Mouse (Mus musculus) left cerebral cortex, adult 2 months (tissue): ENCODE measurements at regions not wholly inside any gene's neighbourhood (a gene's known extent, or its start where the extent isn't known, plus 50 kb on each side); places are given as distances from the start of the nearest gene placed in this dataset.
"Not testable (repeated sequence)": the region's sequence is repeated elsewhere in the genome, so short reads cannot be mapped to it uniquely, and the experiment has no call there.

Experiments
- DNase-seq, 2 experiments: peaks; one replicate each; pipeline ENCODE4 v3.0.0; 2021 to 2022; ENCODE audit warnings: low spot score in 2 of 2, mixed read lengths in 1 of 2; ENCODE audit errors: extremely low spot score in 1 of 2
- H3K27ac ChIP-seq: fragments of 200-600 bp; 2 replicates; pipeline ENCODE4 v1.8.1; 2022
- H3K4me3 ChIP-seq: fragments of 200-600 bp; 2 replicates; pipeline ENCODE4 v1.8.1; 2022
- CTCF ChIP-seq: fragments of 200-600 bp; IDR thresholded peaks from 2 replicates; pipeline ENCODE4 v1.8.1; 2022; ENCODE audit warnings: antibody characterized with exemption, mild to moderate bottlenecking, moderate library complexity
- intact Hi-C: fragments of 180-260 bp; cut with DNase I; formaldehyde crosslinking; loops from one replicate; pipeline ENCODE4 v1.15.1; 2025

DNA sequence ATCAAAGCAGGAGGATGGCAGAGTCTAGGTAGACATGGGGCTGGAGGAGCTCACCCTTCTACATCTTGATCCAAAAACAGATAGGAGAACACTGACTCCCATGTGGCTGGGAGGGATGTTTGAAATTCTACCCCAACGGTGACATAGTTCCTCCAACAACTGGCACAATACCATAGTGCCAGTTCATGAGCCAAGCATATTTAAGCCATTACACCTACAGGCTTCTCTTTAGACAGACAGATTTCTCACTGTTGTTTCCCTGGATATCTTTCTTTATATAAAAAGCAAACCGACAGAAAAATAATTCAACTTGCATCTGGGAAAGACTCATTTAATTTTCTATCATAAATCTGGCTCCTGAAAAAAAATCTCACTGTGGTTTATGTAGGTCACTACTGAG, 380.4 kb upstream of the Nectin3 start:
- no peak overlapping the region for H3K4me3 ChIP-seq
- intact Hi-C loops: loop anchor here (10.0 kb wide), 1 partner anchor 384 kb away; the partner anchor contains the start of gene Nectin3
- DNase-seq: no peak
- TF ChIP-seq CTCF: no peak
- no peak overlapping the region for H3K27ac ChIP-seq

DNA sequence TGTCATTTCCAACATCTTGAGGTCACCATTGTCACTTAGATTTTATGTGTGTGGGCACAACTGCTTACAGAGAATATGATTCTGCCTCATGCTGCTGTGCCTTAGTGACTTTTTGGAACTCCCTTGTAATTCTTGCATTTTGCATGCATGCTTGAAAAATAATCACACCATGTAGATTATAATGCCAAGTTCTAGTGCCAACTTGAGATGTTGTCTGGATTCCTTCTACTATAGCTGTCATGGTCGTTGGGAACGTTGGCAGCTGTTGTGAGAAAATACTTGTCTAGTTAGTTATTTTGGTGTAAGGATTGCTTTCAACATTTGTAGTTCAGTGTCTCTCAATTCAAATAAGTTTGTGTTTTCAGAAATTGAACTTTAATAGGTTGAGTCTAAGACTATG, 365.6 kb upstream of the Nectin3 start:
- DNase-seq: no peak
- TF ChIP-seq CTCF: no peak
- H3K4me3 ChIP-seq: no peak overlapping the region
- H3K27ac ChIP-seq: no peak overlapping the region
- intact Hi-C loops: no loop called here

DNA sequence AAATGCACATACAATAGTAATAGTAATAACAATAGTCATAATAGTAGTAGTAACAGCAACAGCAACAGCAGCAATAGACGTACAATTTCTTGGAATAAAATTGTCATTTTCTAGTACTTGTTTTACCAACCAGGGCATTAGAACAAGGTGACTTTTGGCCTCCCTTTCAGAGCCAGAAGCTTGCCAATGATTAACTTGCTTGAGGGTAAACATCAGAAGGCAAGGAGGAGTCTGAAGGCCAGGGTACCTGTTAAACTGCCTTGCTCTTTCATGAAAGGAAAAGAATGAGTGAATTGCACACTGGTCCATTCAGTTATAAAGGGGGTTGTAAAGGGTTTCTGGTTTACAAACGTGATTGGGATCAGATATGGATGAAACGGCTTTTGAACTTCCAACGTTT, 351.2 kb upstream of the Nectin3 start:
- Histone ChIP-seq H3K4me3 (no peak overlapping the region), H3K27ac (no peak overlapping the region)
- intact Hi-C loops: no loop called here
- no peak for DNase-seq
- TF ChIP-seq CTCF: no peak

DNA sequence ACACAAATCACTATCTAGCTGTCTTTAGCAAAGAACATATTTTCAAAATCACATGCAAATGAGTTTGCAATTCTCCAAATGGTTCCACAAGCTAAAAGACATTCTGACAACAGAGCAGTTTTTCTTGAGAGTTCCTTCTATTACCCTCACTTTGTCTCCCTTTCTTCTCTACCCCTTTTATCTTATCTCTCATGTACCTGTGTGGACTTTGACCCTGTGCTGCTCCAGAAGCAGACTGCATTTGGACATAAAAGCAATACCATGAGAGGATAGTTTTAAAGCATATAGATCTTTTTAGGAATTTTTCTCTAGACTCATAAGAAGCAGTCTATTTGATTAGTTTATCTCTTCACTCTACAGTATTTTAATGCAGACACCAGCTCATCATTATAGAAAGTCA, 350.4 kb upstream of the Nectin3 start:
- intact Hi-C loops: no loop called here
- Histone ChIP-seq H3K4me3 (no peak overlapping the region), H3K27ac (no peak overlapping the region)
- TF ChIP-seq CTCF: no peak
- no peak for DNase-seq

DNA sequence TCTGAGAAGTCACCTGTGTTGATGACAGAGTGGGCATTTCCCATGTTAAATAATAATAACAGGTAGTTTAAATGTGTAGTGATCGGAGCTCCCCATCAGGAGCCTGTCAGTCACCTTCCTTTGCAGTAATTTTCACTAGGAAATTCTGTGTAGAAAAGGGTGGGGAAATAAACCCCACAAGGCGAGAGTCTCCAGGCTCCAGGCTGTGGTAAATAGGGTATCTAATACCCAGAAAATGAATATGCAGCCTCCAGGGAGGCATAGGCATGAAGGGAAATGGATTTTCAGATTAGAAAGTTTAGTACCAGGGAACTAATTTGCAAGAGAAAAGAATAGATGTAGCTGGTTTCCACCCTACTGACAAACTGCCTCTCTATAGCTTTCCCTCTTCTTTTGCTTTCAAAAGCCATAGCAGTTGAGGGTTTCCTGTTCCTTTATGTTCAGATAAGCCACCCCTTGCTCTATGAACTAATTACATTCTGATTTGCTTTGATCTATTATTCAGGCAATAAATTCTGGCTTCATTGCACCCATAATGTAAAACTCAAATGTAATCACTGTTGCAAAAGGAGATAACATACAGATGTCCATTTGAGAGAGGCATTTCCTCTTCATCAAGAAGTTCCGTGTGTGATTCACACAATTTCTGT, 349.5 kb upstream of the Nectin3 start:
- H3K4me3 ChIP-seq: no peak overlapping the region
- H3K27ac ChIP-seq: no peak overlapping the region
- no peak for TF ChIP-seq CTCF
- DNase-seq: no peak
- intact Hi-C loops: no loop called here

DNA sequence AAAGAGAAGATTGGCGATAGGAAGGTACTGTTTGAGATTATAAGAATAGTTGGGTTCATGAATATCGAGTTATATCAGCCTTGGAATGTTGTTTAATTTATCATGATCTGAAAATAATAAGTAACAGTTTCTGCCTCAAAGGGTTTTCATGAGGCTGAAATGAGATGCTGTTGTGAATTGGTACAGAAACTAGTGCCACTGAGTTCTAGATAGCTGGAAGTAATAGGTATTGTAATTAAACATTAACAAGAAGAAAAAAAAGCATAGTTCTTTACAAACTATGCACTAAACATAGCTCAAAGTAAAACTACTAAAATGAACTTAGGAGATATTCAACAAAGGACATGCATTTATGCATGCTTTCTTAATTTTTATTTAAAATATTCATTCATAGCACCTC, 342.9 kb upstream of the Nectin3 start:
- H3K4me3 ChIP-seq: no peak overlapping the region
- no peak overlapping the region for H3K27ac ChIP-seq
- intact Hi-C loops: no loop called here
- no peak for DNase-seq
- TF ChIP-seq CTCF: no peak

DNA sequence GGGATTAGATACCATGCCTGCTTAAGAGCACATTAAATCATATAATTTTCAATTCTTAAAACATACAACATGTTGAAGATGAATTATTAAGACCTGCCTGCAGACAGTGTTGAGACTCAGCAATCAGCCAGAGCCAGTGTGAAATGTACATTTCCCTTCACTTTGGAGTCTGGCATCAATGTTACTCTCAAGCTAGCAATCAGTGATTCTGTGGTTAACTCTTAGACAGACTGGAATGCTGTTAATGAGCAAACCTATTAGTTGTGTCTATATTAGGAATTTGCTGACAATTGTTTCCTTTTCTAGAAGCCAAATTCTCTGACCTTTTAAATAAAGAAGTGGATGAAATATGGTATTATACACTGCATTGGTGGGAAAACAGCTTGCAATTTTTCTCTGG, 342.4 kb upstream of the Nectin3 start:
- H3K27ac ChIP-seq: no peak overlapping the region
- H3K4me3 ChIP-seq: no peak overlapping the region
- intact Hi-C loops: no loop called here
- no peak for DNase-seq
- no peak for TF ChIP-seq CTCF

DNA sequence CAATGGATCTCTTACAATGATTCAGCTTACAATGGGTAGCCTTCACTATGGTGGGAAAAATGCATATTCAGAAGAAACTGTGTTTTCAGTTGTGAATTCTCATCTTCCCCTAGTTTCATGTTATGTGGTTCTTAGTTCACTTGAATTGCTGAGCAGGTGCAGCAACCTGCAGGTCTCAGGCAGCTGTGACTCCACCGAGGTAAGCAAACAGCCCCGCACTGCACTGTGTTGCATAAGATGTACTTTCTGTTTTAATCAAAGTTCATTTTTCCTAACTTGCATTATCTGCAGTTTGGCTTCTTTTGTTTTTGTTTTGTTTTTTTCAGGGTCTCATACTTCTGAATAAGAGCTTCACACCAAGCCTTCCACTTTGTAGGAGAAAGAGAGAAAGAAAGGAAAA, 326.8 kb upstream of the Nectin3 start:
- H3K4me3 ChIP-seq: no peak overlapping the region
- intact Hi-C loops: no loop called here
- no peak for DNase-seq

DNA sequence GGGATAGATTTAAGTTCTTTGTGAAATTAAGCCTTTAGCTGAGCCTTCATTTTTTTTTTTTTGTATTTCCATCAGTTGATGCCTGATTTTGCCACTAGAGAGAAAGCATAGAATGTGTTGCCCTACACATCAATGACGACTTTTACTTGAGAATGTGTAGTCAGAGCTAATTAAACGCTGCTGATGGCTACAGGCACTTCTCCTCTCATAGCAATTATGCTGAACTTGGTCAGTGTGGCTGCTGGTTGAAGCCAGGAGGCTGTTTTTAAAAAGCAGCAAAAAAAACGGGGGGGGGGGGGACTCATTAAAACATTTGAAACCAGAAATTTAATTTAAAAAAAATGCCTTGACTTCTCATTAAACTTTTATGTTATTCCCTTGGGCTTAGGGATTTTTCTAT, 324.4 kb upstream of the Nectin3 start:
- no peak for DNase-seq
- intact Hi-C loops: no loop called here
- Histone ChIP-seq H3K4me3 (no peak overlapping the region), H3K27ac (no peak overlapping the region)
- no peak for TF ChIP-seq CTCF

More for the DNA sequence above, 326.8 kb upstream of the Nectin3 start:
- no peak for TF ChIP-seq CTCF
- no peak overlapping the region for H3K27ac ChIP-seq

DNA sequence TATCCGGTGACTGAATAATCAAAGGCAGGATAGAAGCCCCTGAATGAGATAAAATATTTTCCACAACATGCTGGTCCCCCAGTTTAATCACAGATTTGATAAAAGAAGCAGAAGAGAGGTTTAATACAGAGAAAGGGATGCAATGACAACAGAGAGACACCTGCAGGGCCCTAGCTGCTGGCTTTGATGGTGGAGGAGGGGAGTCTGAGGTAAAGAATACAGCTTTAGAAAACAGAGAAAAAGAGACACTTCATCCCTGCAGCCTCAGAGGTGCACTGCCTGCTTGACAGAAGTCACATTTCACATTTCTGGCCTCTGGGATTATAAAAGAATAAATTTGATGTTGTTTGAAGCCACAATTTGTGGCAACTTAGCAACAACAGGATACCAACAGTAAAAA, 319.9 kb upstream of the Nectin3 start:
- intact Hi-C loops: no loop called here
- DNase-seq: no peak
- H3K27ac ChIP-seq: no peak overlapping the region
- TF ChIP-seq CTCF: no peak
- H3K4me3 ChIP-seq: no peak overlapping the region

DNA sequence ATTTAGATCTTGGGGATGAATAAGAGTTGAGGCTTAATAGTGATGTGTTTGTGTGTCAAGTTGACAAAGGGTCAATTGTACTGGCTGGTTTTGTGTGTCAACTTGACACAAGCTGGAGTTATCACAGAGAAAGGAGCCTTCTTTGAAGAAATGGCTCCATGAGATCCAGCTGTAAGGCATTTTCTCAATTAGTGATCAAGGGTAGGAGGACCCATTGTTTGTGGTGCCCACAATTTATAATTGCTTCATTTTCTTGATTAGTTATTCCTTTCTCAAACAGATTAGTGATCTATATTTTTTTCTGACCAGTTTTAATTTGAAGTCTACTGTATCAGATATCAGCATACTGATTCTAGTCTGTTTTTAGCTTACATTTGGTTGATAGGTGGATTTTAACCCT, 313.5 kb upstream of the Nectin3 start:
- intact Hi-C loops, DNase-seq, H3K4me3 ChIP-seq, H3K27ac ChIP-seq: not testable (repeated sequence)

DNA sequence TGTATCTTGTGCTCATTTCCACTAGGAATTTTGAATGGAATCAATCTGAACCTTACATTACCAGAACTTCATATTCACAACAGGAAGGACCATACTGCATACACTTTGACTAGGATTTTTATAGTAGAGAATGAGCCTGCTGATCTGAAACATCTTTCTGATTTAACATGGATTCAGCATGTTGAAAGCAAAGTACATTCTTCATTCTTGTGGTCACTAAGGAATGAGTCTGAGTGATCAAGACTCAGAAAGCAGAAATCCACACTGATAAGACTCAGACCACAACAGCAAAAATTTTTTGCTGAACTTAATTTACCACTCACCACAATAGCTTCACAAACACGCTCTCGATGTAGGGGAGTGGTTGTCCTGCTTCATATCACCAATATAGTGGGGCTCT, 309.2 kb upstream of the Nectin3 start:
- H3K4me3 ChIP-seq: no peak overlapping the region
- no peak for TF ChIP-seq CTCF
- no peak overlapping the region for H3K27ac ChIP-seq
- DNase-seq: no peak
- intact Hi-C loops: no loop called here

DNA sequence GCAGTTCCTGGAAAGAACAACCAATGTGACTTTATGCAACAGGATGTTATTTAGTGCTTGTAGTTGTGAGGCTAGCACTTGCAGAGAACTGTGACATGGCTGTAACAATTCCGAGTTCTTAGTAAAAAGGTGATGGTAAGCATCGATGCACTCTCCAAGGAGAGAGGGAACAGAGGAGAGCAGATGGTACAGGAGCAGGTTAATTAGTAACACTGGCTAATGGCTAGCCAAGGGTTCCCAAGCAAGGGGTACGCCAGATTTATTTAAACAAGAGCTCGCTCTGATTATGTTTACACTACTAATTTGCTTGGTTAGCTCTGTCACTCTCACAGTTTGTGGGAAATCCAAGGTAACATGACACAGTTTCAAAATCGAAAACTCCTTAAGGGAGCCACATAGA, 278.0 kb upstream of the Nectin3 start:
- no peak for DNase-seq
- intact Hi-C loops: no loop called here
- Histone ChIP-seq H3K4me3 (no peak overlapping the region), H3K27ac (no peak overlapping the region)
- TF ChIP-seq CTCF: no peak
